Mouse (Mus musculus): ENCODE data around the gene Rassf8.

The Rassf8 gene

DNA sequence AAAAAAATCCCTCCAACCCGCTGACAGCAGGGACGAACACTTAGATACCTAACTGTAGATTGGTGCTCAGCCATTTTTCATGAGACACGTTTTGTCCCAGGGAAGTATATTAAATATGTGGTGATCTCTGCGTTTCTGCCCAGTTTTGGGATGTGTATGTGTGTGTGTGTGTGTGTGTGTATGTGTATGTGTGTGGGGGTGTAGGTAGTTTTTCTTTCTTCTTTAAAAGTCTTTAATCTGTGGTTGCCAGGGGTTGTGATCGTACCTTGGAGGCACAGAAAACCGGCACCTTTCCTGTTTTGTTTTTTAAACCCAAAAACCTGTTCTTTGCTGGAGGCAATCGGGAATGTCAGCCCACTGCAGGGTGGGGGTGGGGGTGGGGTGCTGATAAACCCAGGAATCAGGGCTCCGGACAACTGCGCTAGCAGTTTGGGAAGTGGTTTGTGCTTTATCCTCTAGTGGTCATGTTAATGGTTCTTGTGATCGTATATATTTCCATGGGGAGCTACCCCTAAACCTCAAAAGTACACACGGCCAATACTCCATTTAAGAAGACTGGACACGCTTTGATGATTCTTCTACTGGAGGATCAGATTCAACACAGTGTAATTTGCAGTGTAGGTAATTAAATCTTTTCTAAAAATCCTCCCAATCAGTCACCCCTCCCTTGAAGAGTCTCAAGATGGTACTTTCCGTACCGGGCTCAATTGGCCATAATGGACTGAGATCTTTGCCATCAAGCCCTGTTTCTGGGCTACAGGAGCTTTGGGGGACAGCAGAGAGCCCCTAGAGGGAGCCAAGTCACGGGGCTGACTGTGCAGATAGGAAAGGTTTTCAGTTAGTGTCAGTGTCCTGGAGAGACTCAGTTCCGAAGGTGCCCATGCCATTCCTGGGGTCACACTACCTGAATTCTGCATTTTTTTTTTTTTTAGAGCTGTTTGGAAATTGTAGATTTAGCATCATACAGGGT, 1.4 kb downstream of the Rassf8 start:
- DNase-seq: no peak

DNA sequence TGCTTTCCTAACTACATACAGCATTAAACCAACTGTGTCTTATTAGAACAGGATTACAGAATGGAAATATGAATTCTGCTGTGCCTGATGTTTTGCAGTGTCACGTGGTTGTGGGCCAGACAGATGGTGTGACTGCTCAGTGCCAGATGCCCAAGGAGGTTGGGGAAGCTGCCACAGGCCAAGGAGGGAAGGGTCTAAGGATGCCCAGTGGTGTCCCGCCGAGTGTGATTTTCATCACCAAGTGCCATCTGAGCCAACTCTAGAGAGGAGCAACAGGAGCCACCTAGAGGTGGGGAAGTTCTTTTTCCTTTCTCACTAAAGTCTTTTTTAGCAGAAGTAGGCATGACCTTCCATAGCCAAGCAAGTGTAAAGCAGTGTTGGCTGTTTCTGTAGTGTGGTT, 3.8 kb downstream of the Rassf8 start:
- no peak for DNase-seq

DNA sequence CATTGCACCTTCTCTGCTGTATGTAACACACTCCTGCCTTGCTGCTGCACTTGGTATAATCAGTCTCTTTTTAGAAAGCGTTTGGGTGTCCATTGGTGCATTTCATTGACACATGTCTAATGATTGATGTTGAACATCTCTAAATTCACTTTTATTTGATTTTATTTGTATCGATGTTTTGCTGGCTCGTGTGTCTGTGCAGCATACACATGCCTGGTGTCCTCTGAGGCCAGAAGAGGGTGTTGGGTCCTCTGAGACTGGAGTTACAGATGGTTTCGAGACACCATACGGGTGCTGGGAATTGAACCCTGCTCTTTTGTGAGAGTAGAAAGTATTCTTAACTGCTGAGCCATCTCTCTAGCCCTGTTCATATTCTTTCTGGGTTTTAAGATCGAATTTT, 6.7 kb downstream of the Rassf8 start:
- DNase-seq: no peak

DNA sequence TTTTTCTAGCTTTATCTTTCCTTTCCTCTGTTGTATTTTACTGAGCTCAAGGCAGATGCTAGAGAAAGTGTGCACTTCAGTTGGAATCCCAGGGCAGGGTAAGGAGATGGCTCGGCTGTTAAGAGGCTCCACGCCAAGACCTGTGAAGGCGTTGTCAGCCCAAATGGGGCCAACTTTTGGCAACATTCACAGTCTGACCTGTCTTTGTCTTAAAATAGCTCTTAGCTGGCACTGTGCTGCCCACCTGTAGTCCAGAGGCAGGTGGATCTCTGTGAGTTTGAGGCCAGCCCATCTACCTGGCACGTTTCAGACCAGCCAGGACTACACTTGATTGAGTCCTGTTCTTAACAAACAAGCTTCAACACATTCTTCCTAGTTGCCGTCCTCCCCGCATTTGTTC, 7.9 kb downstream of the Rassf8 start:
- no peak for DNase-seq

DNA sequence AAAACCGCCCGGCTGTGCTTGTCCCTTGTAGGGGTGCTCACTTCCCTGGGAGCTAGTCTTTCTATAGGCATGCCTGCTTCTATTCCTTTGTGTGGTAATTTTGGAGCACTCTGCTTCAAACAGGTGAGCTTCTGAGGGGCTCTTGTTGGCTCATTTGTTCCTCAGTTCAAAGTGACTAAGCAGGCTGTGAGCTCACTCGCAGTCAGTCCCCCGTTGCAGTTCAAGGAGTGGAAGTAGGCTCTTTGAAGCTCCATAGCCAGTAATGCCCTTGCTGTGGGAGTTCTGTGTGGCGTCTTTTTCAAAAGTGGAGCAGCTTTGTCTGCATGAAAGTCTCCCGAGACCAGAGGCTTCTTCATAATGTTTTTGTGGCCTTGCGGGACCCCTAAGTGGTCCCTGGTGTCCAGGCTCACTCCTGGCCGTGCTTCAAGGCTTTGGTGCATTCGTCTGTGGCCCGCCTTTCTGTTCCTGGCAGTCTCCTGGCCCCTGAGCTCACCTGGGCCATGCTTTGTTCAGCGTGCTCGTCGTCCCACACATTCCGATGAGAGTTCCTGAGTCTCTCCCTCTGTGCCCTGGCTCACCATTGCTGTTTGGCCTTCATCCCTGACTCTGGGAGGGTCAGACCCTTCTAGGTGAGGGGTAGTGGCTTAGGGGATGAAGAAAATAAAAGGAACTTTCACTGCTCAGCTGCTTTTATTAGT, 9.5 kb downstream of the Rassf8 start:
- DNase-seq: no peak

DNA sequence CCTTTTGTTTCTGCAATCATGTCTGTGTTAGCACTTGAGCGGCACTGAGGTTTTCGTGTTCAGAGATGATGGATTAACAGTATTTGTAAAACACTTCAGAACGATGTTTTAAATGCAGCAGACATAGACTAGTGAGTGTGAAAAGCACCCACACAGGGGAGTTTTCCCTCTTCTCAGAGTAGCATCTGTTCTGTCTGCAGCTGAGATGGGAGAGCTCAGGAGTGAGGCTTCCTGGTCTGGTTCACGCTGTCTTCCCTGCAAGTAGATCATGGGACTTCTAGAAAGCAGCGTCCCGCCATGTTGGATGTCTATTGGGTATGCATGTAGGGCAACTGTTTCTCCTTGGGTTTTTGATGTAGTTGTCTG, 10.1 kb downstream of the Rassf8 start:
- no peak for DNase-seq

DNA sequence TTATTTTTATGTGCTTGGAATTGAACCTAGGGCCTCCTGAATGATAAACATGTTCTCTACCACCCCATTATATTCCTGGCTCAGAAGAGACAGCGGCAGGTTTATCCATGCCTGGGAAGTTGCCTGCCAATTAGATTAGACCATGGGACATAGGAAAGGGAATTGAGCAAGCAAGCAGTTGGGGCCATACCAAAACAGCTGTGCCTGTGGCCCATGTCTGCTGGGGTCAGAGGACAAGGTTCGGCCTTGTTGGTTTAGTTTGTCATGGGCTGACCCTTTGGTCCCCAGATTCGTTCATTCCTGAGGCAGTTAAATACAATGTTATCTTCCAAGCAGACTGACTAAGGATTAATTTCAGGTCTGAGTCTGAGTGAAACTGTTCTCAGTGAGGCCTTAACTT, 10.8 kb downstream of the Rassf8 start:
- no peak for DNase-seq

DNA sequence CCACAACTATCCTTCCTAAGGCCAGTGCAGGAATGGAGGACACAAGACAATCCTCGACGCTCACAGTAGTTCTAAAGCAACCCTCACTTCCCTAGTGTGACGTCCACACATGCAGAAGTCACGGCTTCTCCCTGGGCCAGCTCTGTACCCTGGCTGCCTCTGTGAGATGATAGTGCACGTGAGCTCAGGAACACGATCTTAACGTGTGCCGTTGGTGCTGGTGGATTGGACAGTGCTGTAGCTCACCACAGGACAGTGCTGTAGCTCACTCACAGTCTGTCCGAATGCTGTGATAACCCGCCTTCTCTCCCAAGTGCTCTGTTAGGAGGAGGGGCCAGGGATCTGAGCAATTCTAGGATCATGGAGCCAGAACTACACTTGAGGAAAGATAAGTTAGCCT, 12.1 kb downstream of the Rassf8 start:
- no peak for DNase-seq

DNA sequence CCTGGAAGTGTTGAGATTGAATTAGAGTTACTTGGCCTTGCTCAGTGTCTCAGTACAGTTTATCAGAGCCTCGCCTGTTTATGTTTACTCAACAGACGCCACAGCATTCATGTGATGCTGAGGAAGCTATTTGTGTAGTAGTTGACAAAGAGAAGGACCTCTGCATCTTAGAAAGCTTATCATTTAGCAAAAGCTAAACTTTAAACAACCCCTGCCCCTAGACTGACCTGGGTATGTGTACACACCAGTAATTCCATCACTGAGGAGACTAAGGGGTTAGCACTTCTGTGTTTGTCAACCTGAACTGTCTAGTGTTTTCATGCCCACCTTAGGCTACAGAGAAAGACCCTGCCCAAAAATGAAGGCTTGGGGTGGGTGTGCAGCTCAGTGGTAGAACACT, 12.9 kb downstream of the Rassf8 start:
- no peak for DNase-seq

DNA sequence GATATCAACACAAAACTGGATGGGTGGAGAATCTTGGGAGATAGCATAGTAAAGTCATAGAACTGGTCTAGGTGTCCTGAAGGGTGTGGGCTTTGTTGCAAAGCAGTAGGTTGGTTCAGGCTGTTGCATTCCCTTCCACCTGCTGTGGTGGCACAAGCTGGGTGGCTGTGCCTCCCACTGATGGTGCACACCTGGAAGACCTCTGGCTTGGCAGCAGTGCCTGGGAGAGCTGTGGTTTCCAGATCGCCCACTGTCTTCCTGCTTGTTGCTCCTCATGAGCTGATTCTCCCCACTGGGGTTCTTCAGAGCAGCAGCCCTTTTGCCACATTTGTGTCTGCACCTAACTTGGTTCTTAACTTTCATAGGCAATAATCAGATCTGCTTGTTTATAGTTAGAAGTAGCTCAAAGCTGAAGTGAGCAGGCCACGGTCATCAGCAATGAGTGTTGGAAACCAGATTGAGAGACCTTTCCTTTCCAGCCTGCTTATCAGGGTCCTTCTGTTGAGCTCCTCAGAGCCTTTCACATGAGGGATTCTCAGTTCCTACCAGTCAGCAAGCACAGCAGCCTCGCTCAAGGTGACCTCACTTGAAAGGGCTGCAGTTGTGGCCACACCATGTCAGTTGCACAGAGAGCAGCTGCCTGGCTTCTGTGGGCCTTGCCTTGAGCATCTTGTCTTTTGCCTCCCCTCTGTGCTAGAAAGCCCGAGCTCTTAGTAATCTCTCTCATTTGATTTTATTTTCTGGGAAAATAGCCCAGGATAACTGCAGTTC, 13.9 kb downstream of the Rassf8 start:
- DNase-seq: no peak

DNA sequence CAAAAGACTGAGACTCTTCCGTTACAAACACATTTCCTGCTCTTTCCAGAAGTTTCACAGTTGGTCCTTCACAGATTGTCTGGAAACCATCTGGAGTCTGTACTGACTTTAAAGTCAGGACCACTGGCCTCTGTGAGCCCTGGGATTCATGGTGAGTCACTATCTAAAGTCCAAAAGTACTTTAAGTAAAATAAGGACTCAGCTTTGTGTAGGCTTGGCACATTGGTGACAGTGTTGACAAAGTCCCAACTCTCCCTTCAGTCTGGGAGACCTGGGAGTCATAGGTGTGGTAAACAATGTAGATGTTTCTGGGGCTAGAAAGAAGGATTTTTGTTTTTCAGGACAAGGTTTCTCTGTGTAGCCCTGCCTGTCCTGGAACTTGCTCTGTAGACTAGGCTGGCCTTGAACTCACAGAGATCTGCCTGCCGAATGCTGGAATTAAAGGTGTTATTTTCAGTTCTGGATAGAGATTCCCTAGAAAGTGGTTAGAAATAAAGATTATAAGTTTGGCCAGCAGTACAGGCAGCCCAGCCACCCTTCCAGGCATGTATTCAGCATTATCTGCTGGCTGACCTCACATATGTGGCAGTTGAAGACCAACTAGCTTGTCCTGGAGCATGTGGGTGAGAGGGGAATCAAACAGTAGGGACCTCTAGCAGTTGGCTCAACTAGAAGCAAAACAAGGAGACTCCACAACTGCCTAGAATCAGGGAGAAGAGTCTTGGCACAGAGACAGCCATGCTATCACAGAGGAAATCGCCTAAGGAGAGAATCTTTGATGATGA, 14.8 kb downstream of the Rassf8 start:
- DNase-seq: no peak

DNA sequence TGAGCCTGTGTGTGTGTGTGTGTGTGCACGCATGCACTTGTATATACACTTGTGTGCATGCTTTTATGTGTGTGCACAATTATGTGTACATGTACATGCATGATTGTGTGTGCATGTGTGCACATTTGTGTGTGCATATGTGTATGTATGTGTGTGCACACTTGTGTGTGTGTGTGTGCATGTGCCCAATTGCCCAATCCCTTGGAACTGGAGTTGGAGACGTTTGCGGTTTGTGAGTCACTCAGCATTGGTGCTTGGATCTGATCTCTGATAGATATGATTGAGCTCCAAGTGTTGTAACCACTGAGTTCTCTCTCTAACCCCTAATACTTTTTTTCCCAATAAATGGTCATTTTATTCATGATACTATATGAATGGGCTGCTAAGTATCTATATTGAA, 15.5 kb downstream of the Rassf8 start:
- DNase-seq: no peak

DNA sequence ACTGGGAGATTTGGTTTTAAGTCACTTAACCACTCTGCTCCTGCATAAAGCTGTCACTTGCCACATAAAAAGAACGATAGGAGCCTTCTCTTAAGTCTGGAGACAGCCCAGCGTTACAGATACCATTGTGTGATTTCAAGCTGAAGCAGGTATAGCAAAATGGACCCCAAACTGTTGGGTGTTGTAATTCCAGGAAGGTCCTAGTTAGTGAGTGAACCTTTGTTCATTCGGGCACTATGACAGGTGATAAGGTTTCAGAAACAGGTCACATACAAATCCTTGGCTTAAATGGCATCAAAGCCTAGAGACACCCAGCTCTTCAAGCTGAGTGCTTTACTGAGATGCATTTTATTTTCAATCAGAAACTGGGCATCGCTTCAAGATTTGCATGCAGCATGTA, 16.5 kb downstream of the Rassf8 start:
- no peak for DNase-seq

DNA sequence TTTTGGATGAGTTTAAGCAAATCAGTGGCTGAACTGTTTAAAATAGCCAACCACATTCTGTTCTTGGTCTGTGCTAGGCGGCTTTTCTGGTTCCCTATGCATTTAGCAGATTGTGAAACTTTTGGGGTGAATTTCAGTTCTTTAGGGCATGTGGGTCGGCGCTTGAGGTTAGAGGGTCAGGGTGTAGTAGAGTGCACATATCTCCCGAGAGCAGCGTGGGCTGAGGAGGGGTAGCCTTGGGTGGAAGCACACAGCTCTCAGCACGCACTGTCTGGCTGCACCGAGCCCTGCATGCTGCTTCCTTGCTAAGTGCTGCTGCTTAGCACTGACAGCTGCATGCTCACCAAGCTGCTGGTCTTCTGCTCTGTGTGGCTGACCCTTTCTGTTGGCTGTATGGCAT, 18.5 kb downstream of the Rassf8 start:
- no peak for DNase-seq

DNA sequence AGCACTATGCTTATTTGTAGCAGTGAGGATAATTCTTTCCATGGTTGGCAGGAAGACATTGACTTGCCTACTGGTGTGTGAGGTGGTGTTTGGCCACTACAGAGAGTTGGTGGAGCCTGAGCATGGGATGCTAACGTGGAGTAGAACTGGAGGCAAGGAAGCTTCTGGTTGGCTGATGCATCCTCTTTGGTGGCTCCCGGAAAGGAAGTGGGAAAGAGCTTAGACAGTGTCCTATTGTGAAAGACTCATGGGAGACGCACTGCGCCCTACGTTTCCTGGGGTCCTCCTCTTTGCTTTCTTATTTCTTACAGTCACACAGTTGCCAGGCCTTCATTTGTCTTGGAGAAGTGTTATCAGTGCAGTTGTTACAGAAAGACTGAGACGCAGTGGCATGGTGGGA, 20.4 kb downstream of the Rassf8 start:
- no peak for DNase-seq

DNA sequence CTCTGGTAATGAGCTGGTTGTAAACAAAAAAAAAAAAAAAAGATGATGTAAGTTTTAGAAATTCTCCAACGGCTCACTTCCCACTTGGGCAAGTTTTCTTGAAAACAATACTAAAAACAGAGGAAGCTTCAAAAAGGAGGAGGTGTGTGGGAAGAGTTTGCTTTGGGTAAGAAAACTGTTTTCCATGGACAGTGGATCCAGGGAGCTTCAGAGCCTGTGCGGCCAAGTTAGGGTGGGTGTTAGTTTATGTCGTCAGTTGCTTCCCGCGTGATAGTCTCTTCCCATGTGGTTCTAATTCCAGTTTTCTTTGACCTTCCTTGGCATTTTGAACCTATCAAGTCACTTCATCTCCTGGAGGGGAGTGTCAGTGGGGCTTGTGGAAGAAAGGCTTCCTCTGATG, 21.1 kb downstream of the Rassf8 start:
- DNase-seq: no peak

DNA sequence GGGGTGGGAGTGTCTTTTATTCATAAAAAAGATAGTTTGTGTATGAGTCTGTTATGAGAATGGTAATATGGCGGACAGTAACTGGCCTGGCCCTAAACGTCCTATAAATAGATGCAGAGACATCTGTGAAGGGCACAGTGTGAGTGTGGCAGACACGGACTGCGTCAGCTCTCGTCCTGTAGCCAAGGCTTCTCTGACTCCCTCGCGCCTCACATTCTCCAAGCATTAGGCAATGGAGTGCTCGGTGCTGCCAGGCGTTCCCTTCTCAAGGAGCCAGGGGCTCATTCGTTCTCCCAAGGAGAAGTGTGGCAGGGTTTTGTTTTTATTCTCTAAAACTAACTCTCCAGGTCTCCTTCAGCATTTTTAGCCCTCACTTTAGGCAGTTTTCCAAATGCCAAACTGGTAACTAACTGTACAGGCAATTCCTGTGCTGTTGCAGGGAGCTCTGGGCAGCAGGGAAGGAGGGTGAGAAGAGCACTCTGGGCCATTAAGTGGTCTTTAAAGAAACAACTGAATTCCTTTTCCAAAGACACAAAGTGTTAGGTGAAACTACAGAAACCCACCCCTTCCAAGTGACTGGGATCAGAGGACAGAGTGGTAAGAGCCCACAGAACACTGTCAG, 22.2 kb downstream of the Rassf8 start:
- peak; percentile 34 for DNase-seq

DNA sequence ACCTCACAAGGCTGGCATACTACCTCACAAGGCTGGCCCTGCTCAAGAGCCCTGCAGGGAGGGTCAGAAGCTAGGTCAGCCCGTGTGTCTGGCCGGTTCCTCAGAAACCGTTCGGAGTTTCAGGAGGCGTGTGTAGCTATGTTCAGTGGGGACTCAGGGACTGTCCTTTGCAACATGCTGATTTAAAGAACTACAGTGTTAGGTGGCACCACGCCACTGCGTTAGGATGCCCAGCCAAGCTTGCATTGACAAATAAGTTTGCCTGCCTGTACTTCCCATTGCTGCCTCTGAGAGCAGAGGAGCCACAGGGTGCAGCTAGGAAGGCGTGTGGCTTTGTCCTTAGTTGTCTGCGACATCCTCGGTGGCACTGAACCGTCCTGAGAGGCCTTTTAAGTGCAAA, 23.3 kb downstream of the Rassf8 start:
- no peak for DNase-seq

DNA sequence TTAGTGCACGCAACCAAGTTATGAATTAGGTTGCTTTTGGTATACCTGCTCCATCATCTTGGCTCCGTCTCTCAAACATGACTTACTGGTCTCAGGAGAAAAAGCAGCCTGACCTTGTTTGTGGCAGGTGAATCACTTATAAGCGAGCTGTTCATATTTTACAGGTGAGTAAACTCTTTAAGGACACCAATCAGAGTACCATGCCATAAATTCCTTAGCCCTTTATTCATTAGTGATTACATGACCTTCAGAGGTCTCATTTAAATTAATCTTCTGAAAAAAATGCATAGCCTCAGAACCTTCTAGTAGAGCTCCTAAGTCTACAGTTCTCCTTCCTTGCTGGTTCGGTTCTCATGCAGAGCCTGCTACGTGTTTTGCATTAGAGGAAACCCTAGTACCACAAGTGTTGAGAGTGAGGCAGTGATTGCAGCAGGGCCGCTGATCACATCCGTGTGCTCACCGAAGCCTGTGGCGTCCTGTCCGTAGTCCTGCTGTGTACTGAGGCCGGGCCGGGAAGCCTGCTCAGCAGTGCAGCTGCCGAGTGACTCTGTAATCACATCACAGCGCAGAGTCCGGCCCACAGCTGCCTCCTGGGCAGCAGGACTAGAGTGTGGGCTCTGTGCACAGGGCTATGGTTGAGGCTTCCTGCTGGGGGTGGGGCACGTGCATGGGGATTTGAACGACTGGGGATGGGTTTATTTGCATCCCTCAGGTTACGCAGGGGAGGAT, 23.9 kb downstream of the Rassf8 start:
- no peak for DNase-seq

DNA sequence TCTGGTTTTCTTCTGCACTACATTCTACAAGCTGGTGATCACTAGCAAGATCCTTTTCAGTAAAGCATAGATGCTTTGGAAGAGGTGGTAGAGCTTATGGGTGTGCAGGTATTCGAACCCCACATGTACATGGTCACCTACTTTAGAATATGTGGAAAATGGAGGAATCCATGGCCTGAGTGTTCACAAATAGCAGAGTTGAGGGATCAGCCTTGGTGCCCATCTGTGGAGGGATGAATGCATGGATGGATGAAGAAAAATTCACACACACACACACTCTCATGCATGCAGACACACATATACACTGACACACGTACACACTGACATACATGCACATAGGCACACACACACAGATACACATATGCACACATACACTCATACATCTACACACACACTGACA, 27.9 kb downstream of the Rassf8 start:
- DNase-seq: no peak

DNA sequence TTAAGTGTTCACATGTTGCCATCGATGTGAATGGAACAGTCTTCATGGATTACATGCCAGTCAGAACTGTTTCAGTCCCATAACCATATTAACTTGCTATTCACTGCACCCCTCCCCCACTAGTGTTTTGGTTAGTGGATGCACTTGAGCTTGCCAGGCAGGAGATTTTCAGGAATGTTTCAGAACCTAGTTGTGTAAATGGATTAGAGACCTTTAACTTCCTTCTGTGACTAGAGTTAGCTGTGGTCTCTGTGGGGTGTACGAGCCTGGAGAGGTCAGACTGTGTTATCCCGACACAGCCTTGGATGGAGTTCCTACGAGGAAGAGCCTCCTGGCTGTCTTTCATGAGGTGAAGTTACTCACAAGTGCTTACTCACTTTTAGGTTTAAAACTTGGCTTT, 29.7 kb downstream of the Rassf8 start:
- no peak for DNase-seq

DNA sequence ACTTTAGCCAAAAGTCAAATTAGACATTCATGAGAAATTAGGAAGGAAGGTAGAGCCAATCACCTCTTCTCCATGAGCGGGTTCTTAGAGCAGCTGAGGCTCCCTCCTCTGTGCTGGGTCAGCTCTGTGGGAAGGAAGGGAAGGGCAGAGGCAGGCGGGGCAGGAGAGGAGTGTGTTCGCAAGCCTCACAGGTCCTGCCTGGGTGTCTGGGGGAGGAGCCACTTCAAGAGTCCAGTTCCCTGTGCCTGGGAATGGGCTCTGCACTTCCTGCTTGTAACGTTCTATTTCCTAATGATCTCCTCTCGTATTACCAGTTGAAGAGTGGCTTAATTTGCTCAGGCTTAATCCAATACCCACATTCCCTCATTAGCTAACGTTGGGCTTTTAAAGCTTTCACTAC, 32.8 kb downstream of the Rassf8 start:
- no peak for DNase-seq

Measured in kidney, adult 18-20 months (tissue).